Mouse (Mus musculus) adrenal gland, adult 10 weeks (tissue): ENCODE measurements around the gene Vmn1r212. TPM values are rescaled to one million over a fixed set of nuclear protein-coding genes. Genes with fewer than 3 reads are reported as not detected.

Experiments
- polyA plus RNA-seq: library from polyadenylated mRNA; stranded (reverse); fragments of 350-450 nt; fragmentation: Illumina TruSeq; extraction: RNeasy Lipid Tissue Mini Kit (QIAGEN cat#74804); gene quantifications from one replicate; pipeline ENCODE4 v1.2.3, GENCODE M21; 2014; ENCODE audit warnings: low read depth, low replicate concordance

Gene Vmn1r212
- not detected for polyA plus RNA-seq

GRCm38 (mm10) chr13:22884105-22884504 is at the start of gene Vmn1r212:
TSS of gene Vmn1r212 (minus strand) at chr13:22884205.

GRCm38 (mm10) chr13:22857461-22857860 is 26.5 kb downstream of the Vmn1r212 start, which contains the start of gene Vmn1r211:
TSS of gene Vmn1r211 (minus strand) at chr13:22857561.

Other genes starting within 250 kb of the Vmn1r212 start
- not detected for gene Vmn1r207-ps, start 154.6 kb downstream of the Vmn1r212 start, polyA plus RNA-seq
- not detected for gene Vmn1r208, start 106.8 kb downstream of the Vmn1r212 start, polyA plus RNA-seq
- not detected for gene Vmn1r209, start 74.5 kb downstream of the Vmn1r212 start, polyA plus RNA-seq
- not detected for gene Vmn1r210, start 52.9 kb downstream of the Vmn1r212 start, polyA plus RNA-seq
- not detected for gene Vmn1r211, start 26.6 kb downstream of the Vmn1r212 start, polyA plus RNA-seq
- not detected for gene Vmn1r213, start 123.5 kb upstream of the Vmn1r212 start, polyA plus RNA-seq
- gene Vmn1r214, start 146.2 kb upstream of the Vmn1r212 start, polyA plus RNA-seq, result not detected
- gene Vmn1r215, start 183.8 kb upstream of the Vmn1r212 start, polyA plus RNA-seq, result not detected
- gene Vmn1r217, start 234.0 kb upstream of the Vmn1r212 start, polyA plus RNA-seq, result not detected
- gene Vmn1r218, start 248.9 kb upstream of the Vmn1r212 start, polyA plus RNA-seq, result not detected